Mouse (Mus musculus) left cerebral cortex, adult 11 months (tissue): ENCODE results near the gene Stra8.
A peak's percentile ranks its signal among the peaks of the same experiment; 100 is the strongest.

Experiments
- DNase-seq: peaks from one replicate; pipeline ENCODE4 v3.0.0; 2022; ENCODE audit warnings: low spot score

Gene Stra8

GRCm38 (mm10) chr6:34903441-34903840 lies 16.5 kb upstream of the Stra8 start:
- no peak for DNase-seq

DNA sequence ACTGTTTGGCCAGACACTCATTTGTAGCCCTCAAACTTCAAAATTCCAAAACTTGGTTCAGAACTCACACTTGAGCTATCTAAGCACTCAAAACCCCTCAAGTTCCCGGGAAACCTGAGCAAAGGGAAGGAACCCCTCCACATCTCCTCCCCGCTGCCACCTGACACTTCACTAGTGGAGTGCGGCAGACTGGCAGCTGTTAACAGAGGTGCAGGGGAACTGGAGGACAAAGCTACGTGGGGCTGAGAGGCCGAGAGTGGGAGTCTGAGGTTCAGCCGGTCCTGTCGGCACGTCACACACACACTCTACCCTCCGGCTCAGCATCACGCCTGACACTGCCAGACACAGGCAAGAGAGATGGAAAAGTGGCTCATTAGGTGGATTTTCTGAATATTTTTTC lies 16.1 kb upstream of the Stra8 start:
- DNase-seq = no peak

- no peak for DNase-seq
Measured at GRCm38 (mm10) chr6:34904361-34904760, 15.6 kb upstream of the Stra8 start.

- no peak for DNase-seq
Measured at GRCm38 (mm10) chr6:34906125-34906524, 13.8 kb upstream of the Stra8 start.

GRCm38 (mm10) chr6:34906661-34907060 lies 13.3 kb upstream of the Stra8 start:
- no peak for DNase-seq

DNA sequence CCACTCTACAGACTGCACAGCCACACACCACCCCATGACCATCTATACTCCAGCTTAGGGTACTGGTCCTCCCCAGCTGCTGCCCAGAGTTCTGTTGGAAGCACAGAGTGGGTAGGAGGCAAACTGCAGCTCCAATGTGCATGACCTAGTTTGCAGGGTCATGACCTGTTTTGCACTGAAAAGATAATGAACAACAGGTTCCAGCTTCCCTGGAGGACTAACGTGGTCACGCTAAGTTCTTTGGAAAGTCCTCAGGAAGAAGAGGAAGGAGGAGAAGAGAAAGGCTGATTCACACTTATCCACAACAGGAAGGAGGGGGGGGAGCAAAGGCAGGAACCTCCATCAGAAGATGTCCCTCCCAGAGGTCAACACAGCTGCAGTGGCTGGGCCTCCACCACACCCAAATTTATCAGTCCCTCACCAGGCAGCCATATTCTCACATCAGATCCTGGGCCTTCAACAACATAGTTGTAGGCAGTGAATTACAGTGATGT lies 12.8 kb upstream of the Stra8 start:
- no peak for DNase-seq

- DNase-seq = no peak
Measured at GRCm38 (mm10) chr6:34907696-34908260, 12.2 kb upstream of the Stra8 start.

DNA sequence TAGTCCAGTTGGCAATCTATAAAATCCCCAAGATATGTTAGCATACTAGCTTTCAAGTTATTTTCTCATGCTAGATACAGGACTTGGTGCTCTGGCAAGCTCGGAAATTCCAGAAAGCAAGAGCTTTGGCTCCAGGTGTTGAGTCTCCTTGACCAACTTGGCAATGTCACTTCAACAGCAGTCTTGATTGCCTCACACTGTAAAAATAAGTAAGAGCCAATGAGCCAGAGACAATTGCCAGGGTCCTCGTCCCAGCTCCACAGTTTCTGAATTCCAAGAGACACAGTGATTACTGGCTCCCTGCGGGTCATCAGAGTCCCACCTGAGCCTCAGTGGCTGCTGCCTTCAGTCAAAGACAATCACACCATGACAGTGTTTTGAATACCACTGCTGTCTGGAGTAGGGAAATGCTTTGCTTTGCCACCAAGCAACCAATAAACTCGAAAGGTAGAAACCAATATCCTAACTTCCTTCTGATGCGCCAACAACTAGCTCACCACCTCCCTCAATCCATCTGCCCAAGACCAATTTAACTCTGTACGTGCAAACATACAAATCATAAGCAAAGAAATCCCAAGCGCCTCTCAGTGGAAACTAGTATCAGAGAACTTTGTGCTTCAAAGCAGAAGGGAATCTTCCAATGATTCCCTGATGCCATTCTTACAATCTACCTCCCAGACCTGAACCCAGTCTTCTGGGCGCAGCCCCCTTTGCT lies 10.2 kb upstream of the Stra8 start:
- no peak for DNase-seq

DNA sequence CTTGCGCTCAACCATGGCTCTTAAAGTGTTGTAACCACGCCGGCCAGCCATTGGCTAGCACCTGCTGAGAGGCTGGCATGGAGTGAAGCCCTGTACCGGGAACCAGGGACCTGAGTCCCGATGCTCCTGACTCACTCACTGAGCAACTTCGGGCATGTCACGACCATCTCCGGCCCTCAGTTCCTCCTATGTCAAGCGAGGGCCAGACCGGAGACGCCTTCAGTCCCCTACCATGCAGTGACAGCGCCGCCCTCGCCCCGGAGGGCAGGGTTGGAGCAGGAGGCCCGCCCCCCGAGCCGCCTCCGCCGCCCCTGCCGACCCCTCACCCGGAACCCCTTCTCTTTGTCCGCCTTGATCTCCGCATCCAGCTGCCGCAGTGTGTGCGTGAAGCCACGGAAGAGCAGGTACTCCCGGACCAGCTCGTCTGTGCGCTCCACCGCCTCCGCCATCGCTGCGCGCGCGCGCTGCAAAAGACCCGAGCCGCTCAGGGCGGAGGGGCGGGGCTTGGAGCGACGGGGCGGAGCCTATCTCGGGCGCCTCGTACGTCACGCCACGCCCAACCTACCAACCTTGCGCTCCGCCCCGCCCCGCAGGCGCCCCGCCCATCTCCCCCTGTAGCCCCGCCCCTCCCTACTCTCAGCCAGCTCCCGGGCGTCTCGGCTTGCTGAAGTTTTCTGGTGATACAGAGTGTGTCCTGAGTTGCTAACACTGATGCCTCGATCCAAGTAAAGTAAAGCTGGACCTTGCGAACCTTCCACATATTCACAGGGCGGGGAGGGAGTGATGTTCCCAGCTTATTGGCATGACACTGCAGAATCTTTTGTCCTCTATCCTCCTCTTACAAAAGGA lies 9.4 kb upstream of the Stra8 start, which contains the start of gene Wdr91:
TSS of gene Wdr91 (minus strand) at position 506 of the 849 bp plus-strand sequence.
- DNase-seq = peak; percentile 85

DNA sequence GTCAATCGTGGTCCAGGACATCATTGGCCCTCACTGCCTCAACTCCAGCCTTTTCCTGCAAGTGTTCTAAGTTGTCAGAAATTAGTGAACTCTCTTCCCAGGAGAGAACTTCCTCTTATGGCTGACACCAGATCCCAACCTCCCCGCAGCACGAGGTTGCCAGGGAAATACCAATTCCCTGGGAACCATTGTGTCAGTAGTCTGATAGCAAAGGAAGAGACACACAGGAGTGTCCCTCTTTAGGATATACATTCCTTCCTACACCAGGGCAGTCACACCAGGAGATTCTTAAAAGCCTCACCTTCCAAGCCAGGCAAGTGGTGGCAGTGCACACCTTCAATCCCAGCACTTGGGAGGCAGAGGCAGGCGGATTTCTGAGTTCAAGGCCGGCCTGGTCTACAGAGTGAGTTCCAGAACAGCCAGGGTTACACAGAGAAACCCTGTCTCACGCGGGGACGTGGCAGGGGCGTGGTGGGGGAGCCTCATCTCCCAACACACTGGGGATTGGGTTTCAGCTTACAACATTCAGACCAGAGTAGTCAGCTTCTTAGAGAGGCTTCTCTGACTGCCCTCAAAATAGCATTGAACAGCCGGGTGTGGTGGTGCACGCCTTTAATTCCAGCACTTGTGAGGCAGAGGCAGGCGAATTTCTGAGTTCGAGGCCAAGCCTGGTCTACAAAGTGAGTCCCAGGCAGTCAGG lies 6.5 kb upstream of the Stra8 start:
- no peak for DNase-seq

DNA sequence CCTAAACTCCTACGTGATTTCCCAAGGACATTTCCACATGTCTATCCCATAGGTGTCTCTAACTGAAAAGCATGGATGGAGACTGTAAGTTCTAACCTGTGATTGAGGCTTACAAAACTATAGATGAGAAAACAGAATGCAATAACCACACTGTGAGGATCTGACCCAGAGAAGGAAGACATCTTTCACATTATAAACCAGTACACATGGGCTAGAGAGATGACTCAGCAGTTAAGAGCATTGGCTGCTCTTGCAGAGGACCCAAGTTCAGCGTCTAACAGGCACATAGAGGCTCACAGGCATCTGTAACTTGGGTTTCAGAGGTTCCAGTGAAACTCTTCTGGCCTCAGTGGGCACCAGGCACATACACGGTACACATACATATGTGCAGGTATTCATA lies 5.5 kb upstream of the Stra8 start:
- no peak for DNase-seq

- no peak for DNase-seq
Measured at GRCm38 (mm10) chr6:34919146-34919545, 817 bp upstream of the Stra8 start.

DNA sequence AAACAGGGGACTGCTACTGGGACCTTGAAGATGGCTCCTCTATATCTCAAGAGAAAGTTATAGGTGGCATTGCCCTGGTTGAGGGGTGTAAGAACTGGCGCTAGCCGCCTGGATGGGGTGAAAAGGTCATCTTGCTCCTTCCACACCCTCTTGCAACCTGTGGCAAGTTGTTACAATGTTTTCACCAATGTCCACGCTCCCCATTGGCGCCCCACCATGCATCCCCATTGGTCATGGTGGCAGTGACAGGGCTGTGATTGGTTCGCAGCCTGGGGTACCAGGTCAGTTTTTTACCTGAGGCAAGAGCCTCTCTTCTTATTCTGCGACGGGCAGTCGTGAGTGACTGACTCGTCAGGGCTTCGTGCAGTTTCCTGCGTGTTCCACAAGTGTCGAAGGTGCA lies 668 bp downstream of the Stra8 start:
- no peak for DNase-seq

DNA sequence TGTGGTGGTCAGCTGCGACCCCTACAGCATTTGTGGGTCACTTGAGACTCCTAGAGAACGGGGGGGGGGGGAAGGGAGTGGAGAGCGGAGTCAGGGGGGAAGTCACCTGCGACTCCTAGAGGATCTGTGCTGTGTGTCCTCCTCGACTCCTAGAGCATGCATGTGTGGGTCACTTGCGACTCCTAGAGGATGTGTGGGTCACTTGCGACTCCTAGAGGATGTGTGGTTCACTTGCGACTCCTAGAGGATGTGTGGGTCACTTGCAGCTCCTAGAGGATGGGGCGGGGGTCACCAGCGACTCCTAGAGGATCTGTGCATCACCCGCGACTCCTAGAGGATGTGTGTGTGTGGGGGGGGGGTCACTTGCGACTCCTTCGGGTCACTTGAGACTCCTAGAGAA lies 2.0 kb downstream of the Stra8 start:
- no peak for DNase-seq

- no peak for DNase-seq
Measured at GRCm38 (mm10) chr6:34927156-34927555, 7.2 kb downstream of the Stra8 start.

GRCm38 (mm10) chr6:34927594-34927993 lies 7.6 kb downstream of the Stra8 start:
- no peak for DNase-seq

DNA sequence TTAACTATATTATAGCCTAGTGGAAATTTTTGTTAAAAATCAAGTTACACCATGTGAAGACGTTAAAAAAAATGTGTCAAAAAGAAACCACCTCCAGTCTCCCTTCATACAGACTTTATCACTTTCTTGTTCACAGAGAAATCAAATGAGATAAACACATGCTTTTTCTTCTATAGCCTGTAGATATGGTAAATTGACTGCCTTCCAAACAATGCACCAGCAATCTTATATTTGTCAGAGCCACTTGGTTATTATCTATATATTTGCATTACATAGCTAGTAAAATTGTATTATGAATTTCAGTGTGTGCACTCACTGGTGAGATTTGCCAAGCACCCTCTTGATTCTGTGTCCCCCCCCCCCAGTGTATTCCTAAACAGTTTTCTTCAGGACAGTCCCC lies 12.7 kb downstream of the Stra8 start:
- no peak for DNase-seq

- DNase-seq = no peak
Measured at GRCm38 (mm10) chr6:34936743-34937142, 16.8 kb downstream of the Stra8 start.

- no peak for DNase-seq
Measured at GRCm38 (mm10) chr6:34938280-34938928, 18.4 kb downstream of the Stra8 start.

DNA sequence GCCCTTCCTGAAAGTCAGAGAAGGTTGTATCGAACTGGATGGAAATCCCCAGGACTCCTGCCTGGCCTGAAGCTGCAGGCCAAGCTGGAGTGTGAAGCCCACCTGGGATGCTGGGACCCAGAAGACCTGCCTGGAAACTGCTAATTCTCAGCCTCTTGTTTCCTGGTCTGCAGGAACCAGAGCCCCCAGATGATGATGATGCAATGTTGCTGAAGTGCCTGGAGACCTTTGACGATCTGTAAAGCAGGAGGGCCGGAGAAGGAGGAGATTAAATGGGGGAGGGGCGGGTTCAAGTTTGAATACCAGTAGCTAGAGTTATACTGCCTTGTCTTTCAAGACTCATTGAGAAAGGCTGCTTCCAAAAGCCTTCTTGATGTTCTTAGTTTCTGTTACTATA lies 19.0 kb downstream of the Stra8 start:
- no peak for DNase-seq

DNA sequence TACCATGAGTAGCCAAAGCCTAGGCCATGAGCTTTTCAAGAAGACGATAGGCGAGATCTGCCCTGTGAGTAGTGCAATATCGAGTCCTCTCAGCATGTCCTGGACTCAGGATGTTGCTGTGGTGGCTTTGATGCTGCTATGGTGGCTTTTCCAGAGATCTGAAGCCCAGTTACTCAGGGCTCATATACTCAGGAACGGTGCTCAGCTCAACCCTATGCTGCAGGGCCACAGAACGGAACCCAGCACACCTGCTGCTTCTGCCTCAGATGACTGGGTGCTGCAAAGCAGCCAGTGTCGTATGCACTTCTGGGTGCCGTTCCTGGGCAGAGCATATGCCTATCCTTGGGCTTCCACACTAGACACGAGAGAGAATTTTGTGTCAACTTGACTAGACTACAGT lies 19.5 kb downstream of the Stra8 start:
- DNase-seq = no peak

DNA sequence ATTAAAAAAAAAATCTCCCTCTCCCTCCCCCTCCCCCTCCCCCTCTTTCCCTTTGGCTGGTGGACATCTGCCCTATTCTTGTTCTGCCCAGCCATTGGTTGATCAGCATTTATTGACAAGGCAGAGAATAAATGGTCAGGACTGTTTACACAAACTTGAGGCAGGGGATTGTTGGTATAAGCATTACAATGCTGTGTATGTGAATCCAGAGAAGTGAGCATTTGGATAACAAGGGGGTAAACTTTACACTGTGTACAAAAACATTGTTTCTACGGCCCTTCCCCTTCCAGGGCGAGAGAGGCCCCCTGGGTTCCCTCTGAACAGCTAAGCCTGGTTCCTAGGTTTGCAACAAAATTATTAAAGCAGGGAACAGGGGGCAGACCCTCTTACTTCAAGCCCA lies 21.5 kb downstream of the Stra8 start:
- DNase-seq = no peak
